Mouse (Mus musculus) lung, postnatal 0 days (tissue): Measurements from ENCODE around the gene Btbd11. TPM values are rescaled to one million over a fixed set of nuclear protein-coding genes. Genes with fewer than 3 reads are reported as not detected.

Experiments
- ATAC-seq: fragments of 200-750 bp; cut with Nextera tagmentation; 2 replicates; pipeline ENCODE4 v1.8.0; 2017; ENCODE audit warnings: moderate library complexity
- DNase-seq: peaks from one replicate; pipeline ENCODE4 v3.0.0-alpha.2; 2016; ENCODE audit warnings: low spot score
- H3K27ac ChIP-seq: fragments of 300-500 bp; sonication (generic); 2 replicates; pipeline ENCODE4 v1.5.1; 2014; ENCODE audit warnings: antibody characterized with exemption, mild to moderate bottlenecking, low read length, mixed read lengths
- H3K27me3 ChIP-seq: fragments of 300-500 bp; sonication (generic); replicated peaks from 2 replicates; pipeline ENCODE4 v1.6.1; 2014; ENCODE audit warnings: low read length, mixed read lengths; ENCODE audit not compliant: insufficient read depth
- H3K36me3 ChIP-seq: fragments of 300-500 bp; sonication (generic); 2 replicates; pipeline ENCODE4 v1.6.1; 2014; ENCODE audit warnings: low read length, mixed read lengths; ENCODE audit not compliant: insufficient read depth
- H3K4me1 ChIP-seq: fragments of 300-500 bp; sonication (generic); 2 replicates; pipeline ENCODE4 v1.6.1; 2014; ENCODE audit warnings: antibody characterized with exemption, low read depth, low read length, mixed read lengths; ENCODE audit not compliant: insufficient read depth
- H3K4me2 ChIP-seq: fragments of 300-500 bp; sonication (generic); replicated peaks from 2 replicates; pipeline ENCODE4 v1.6.1; 2014; ENCODE audit warnings: low read depth, mild to moderate bottlenecking, low read length, moderate library complexity, mixed read lengths
- H3K4me3 ChIP-seq: fragments of 300-500 bp; sonication (generic); 2 replicates; pipeline ENCODE4 v1.5.1; 2014; ENCODE audit warnings: low read depth, low read length
- H3K9ac ChIP-seq: fragments of 300-500 bp; sonication (generic); replicated peaks from 2 replicates; pipeline ENCODE4 v1.6.1; 2014; ENCODE audit warnings: low read depth, mild to moderate bottlenecking
- H3K9me3 ChIP-seq: fragments of 300-500 bp; sonication (generic); 2 replicates; pipeline ENCODE4 v1.6.1; 2016; ENCODE audit warnings: low read length, mixed read lengths
- CTCF ChIP-seq: IDR thresholded peaks from 2 replicates; pipeline ENCODE4 v1.5.1; 2016; ENCODE audit warnings: antibody characterized with exemption, mild to moderate bottlenecking
- EP300 ChIP-seq: IDR thresholded peaks from 2 replicates; pipeline ENCODE4 v1.6.1; 2016; ENCODE audit warnings: antibody characterized with exemption, mild to moderate bottlenecking, control low read depth
- WGBS: fragments of 180-500 bp; shearing (Covaris S2); extraction: QIAGEN DNeasy Blood & Tissue Kit; methylation state at CpG from one replicate; pipeline ENCODE4 v1.1.7; 2014; 5-methylcytosine and 5-hydroxymethylcytosine counted together
- polyA plus RNA-seq: library from polyadenylated mRNA; unstranded; fragments of >200 nt; fragmentation: Nextera tagmentation; extraction: Ambion mirVana; gene quantifications from 2 replicates; pipeline ENCODE4 v1.2.1, GENCODE M21; 2015

The Btbd11 gene
- polyA plus RNA-seq, 1 experiment from 2014 or later = 0.98 TPM

GRCm38 (mm10) chr10:85527722-85528121, 141.1 kb downstream of the Btbd11 start:
- Histone ChIP-seq H3K4me1 (no peaks in the 10 kb centered on the region), H3K36me3 (no peaks in the 10 kb centered on the region), H3K9ac (no peak overlapping the region), H3K4me3 (no peak overlapping the region), H3K27me3 (no peaks in the 10 kb centered on the region), H3K9me3 (no peaks in the 10 kb centered on the region), H3K27ac (no peak overlapping the region), H3K4me2 (no peak overlapping the region)
- TF ChIP-seq CTCF = no peak
- no peak for TF ChIP-seq EP300
- ATAC-seq = no peak
- 65% methylated on average over 4 of the region's 4 CpGs for WGBS
- no peak for DNase-seq

DNA sequence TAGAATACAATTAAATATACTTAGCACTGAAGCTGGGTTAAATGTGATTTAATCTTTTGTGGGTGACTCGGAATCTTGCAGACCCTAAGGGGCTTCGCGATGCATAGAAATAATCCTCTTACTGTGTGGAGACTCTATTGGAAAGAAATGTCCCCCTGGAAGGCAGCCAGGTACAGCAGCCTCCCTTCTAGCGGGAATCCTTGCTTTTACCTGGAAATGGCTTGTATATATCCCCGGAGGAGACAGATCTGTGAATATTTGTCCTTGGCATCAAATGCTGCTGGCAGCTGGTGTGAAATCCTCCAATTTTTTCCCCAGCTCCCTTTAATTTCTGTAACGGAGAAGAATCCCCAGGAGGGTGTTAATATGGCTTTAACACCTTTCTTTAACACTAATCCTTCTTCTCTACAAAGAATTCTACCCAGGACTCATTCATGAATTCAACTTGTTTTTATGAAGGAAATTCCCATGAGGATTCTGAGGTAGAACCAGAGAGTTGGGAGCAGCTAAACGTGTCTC, 146.6 kb downstream of the Btbd11 start:
- DNase-seq = no peak
- Histone ChIP-seq H3K36me3 (no peaks in the 10 kb centered on the region), H3K4me2 (no peak overlapping the region), H3K9ac (no peak overlapping the region), H3K4me3 (no peak overlapping the region), H3K27me3 (no peaks in the 10 kb centered on the region), H3K4me1 (no peaks in the 10 kb centered on the region), H3K27ac (no peak overlapping the region), H3K9me3 (no peaks in the 10 kb centered on the region)
- ATAC-seq = no peak
- WGBS = 61% methylated on average over 7 of the region's 7 CpGs
- TF ChIP-seq CTCF (no peak), EP300 (no peak)

- Histone ChIP-seq H3K36me3 (no peaks in the 10 kb centered on the region), H3K4me2 (no peak overlapping the region), H3K4me3 (no peak overlapping the region), H3K27ac (no peak overlapping the region), H3K9me3 (no peaks in the 10 kb centered on the region), H3K4me1 (no peaks in the 10 kb centered on the region), H3K27me3 (no peaks in the 10 kb centered on the region), H3K9ac (no peak overlapping the region)
- TF ChIP-seq EP300 (no peak), CTCF (no peak)
- DNase-seq (no peak), ATAC-seq (no peak)
- 84% methylated on average over 11 of the region's 11 CpGs for WGBS
Observed at GRCm38 (mm10) chr10:85538051-85538753, 151.6 kb downstream of the Btbd11 start.

DNA sequence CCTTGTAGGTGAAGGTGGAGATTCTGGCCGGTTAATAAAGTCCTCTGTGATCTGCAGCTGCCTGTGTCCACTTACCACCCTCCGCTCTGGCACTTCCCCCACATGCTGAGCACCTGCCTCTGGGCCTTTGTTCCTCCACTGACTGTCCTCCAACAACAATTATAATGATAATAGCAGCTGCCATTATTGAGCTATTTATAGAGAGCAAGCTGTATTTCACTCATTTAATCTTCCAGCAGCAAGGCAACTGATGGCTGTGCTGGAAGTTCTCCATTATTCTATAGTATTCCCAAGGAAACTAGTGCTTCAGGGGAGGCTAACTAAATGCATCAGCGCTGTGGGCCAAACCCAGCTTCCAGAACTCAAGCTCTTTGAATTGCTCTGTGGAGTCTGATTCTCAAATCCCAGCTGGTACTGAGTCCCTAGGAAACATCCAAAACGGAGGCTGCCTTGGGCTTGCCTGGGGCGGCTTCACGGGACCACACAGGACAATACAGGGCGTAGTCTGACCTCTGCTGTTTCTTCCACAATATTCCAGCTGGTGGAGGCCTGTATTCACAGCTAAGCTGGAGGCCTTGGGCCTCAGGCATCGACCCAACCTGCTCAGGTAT, 153.0 kb downstream of the Btbd11 start:
- Histone ChIP-seq H3K27ac (no peak overlapping the region), H3K4me1 (no peaks in the 10 kb centered on the region), H3K36me3 (no peaks in the 10 kb centered on the region), H3K9ac (no peak overlapping the region), H3K9me3 (no peaks in the 10 kb centered on the region), H3K4me3 (no peak overlapping the region), H3K4me2 (no peak overlapping the region), H3K27me3 (no peaks in the 10 kb centered on the region)
- DNase-seq (no peak), ATAC-seq (no peak)
- WGBS = 46% methylated on average over 8 of the region's 8 CpGs
- no peak; the same call in 1 of the 2 replicates for TF ChIP-seq CTCF
- no peak for TF ChIP-seq EP300

DNA sequence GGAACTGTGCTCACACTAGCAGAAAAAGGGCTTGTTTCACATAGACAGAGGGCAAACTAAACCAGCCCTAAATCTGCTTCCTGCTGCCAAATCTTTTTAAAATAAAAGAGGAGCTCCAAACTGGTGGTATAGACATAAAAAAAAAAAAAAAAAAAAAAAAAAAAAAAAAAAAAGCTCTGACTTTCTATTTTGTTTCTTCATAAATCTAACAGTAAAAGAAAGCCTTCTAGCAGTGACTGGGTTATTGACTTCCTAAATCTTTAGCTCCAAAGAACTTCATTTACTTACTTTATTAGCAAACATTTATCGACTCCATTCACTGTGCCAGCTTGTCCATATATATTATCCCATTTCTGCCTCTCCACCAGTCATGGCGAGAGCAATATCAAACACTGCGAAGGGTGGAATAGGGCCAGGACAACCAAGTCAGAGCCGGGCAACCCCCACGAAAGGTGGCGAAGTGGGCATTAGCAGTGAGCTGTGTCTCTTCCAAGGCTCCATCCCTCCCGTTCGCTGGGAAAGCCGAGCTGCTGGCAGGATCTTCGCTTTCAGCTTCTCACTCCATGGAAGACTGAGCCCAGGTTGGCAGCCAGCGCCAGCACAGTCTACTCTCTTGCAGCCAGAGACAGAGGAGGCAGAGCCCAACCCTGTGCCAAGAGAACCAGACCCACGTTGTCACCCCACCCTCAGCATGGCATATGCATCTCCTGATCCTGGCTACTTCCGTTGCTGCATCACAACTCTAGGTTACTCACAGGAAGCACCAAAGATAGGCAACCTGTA, 153.9 kb downstream of the Btbd11 start:
- H3K4me1 ChIP-seq = no peaks in the 10 kb centered on the region
- H3K4me2 ChIP-seq = no peak overlapping the region
- H3K27me3 ChIP-seq = no peaks in the 10 kb centered on the region
- 85% methylated on average over 13 of the region's 13 CpGs for WGBS
- DNase-seq (no peak), ATAC-seq (no peak)
- no peak overlapping the region for H3K9ac ChIP-seq
- no peak overlapping the region for H3K4me3 ChIP-seq
- no peak overlapping the region for H3K27ac ChIP-seq
- H3K36me3 ChIP-seq = no peaks in the 10 kb centered on the region
- no peaks in the 10 kb centered on the region for H3K9me3 ChIP-seq
- TF ChIP-seq CTCF (no peak), EP300 (no peak)

DNA sequence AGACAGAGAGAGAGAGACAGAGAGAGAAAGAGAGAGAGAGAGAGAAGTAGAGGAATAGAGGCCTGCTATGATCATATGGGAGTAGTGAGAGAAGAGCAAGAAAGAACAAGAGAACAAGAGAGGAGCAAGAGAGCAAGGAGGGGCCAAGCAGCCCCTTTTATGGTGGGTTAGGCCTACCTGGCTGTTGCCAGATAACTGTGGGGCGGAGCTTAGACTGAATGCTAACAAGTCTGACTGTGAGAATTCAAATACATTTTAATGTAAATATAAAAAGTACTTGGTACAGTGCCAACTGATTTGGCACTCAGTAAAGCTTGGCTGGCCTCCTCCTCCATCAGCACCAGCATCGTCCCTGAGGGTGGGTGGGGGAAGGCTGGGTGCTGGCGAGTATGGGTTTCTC, 154.9 kb downstream of the Btbd11 start:
- no peak overlapping the region for H3K27ac ChIP-seq
- ATAC-seq (no peak), DNase-seq (no peak)
- no peak overlapping the region for H3K4me2 ChIP-seq
- no peaks in the 10 kb centered on the region for H3K36me3 ChIP-seq
- H3K9ac ChIP-seq = no peak overlapping the region
- WGBS = 51% methylated on average over 3 of the region's 3 CpGs
- no peaks in the 10 kb centered on the region for H3K9me3 ChIP-seq
- H3K4me3 ChIP-seq = no peak overlapping the region
- TF ChIP-seq CTCF (no peak), EP300 (no peak)
- no peaks in the 10 kb centered on the region for H3K4me1 ChIP-seq
- no peaks in the 10 kb centered on the region for H3K27me3 ChIP-seq
